Mouse (Mus musculus) brain, adult 2 months (tissue): ENCODE results near the gene Cep295nl.
"Not testable (repeated sequence)": the region's sequence is repeated elsewhere in the genome, so short reads cannot be mapped to it uniquely, and the experiment has no call there.

ENCODE experiments used
- DNase-seq: peaks from one replicate; pipeline ENCODE4 v3.0.0; 2011; ENCODE audit warnings: low read depth, low spot score

Cep295nl gene

GRCm38 (mm10) chr11:118321971-118322370 is 20.3 kb downstream of the Cep295nl start:
- no peak for DNase-seq

GRCm38 (mm10) chr11:118321500-118321899 is 20.8 kb downstream of the Cep295nl start:
- DNase-seq, result peak; percentile 85

GRCm38 (mm10) chr11:118318678-118319077 is 23.6 kb downstream of the Cep295nl start:
- peak; percentile 74 for DNase-seq

GRCm38 (mm10) chr11:118317129-118317528 is 25.2 kb downstream of the Cep295nl start:
- DNase-seq, result peak; percentile 77

GRCm38 (mm10) chr11:118316231-118316806 is 26.0 kb downstream of the Cep295nl start:
- no peak for DNase-seq

GRCm38 (mm10) chr11:118312132-118312723 is 30.1 kb downstream of the Cep295nl start:
- no peak for DNase-seq

- not testable (repeated sequence) for DNase-seq
These were observed 34.3 kb downstream of the Cep295nl start for GRCm38 (mm10) chr11:118307962-118308361.

- DNase-seq, result not testable (repeated sequence)
These were observed 38.3 kb downstream of the Cep295nl start for GRCm38 (mm10) chr11:118303959-118304358.

- DNase-seq, result no peak
These were observed 43.5 kb downstream of the Cep295nl start for GRCm38 (mm10) chr11:118298810-118299209.

GRCm38 (mm10) chr11:118297967-118298366 is 44.3 kb downstream of the Cep295nl start:
- DNase-seq, result no peak

- DNase-seq, result peak; percentile 54
These were observed 47.3 kb downstream of the Cep295nl start for GRCm38 (mm10) chr11:118295026-118295425.

- DNase-seq, result no peak
These were observed 49.6 kb downstream of the Cep295nl start for GRCm38 (mm10) chr11:118292671-118293070.

GRCm38 (mm10) chr11:118289999-118290889 is 52.1 kb downstream of the Cep295nl start, which contains the start of gene Usp36:
Usp36 (minus strand) TSS chr11:118290244.
- DNase-seq, result peak; percentile 100

GRCm38 (mm10) chr11:118289562-118289961 is 52.7 kb downstream of the Cep295nl start:
- no peak for DNase-seq

GRCm38 (mm10) chr11:118289037-118289511 is 53.2 kb downstream of the Cep295nl start:
- DNase-seq, result peak; percentile 50

GRCm38 (mm10) chr11:118287573-118287972 is 54.7 kb downstream of the Cep295nl start:
- DNase-seq, result no peak

- no peak for DNase-seq
These were observed 55.9 kb downstream of the Cep295nl start for GRCm38 (mm10) chr11:118286434-118286833.

- DNase-seq, result no peak
These were observed 56.5 kb downstream of the Cep295nl start for GRCm38 (mm10) chr11:118285791-118286190.
